Mouse (Mus musculus) R1 (cell line): ENCODE results near the gene Malrd1.

ENCODE experiments used
- DNase-seq: peaks from one replicate; pipeline ENCODE4 v3.0.0-alpha.2; 2018; ENCODE audit warnings: low read depth, low spot score

Malrd1 gene

DNA sequence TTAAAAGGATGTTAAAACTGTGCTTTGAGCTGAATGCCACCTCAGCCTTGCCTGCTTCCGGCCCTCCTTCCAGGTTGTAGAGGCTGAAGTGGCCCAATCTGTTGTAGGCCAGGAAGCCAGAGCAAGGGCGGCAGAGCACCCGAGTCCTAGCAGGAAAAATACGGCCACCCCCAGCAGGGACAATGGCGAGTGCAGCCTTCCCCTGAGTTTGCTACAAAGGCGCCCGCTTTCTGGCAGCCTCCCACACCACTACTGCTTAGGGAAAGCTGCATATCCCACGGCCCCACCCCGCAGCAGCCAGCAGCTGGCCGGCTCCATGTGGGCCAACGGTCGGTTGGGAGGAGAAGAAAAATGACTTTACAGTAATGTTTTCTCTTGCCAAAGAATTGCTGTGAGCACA lies 503.5 kb downstream of the Malrd1 start:
- DNase-seq = peak; percentile 62

DNA sequence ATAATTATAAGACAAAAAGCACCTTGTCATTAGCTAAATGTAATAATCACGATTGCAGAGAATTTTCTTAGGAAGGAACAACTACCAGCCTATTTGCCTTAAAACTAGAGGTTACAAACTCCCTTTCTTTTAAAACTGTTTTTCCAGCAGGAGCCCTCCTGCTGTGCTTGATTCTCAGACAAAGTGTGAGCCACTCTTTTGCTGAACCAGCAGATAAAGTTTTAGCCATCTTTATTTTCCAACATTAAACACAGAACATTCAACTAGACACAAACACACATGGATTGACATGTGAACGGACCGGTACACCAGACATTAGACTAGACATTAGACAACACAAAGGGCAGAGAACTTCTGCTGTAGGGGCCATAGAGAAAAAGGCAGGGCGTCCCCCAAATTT lies 505.3 kb downstream of the Malrd1 start:
- peak; percentile 69 for DNase-seq

DNA sequence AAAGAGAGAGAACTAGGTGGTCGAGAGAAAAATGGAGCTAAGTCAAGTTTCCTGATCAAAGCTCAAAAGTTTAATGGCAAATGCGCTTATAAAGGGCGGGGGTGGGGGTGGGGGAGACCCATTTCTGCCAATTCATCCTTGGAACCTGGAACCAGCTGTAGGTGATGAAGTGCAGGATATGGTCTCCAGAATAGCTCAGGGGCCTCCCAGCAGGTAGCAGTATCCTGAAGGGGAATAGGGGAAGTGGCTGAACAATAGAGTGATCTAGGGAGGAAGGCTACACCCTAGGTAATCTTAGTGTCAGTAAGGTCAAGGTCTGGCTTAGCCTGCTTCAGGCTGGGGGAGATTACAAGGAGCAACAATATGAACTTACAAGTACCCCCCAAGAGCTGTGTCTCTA lies 506.5 kb downstream of the Malrd1 start:
- DNase-seq = peak; percentile 98

DNA sequence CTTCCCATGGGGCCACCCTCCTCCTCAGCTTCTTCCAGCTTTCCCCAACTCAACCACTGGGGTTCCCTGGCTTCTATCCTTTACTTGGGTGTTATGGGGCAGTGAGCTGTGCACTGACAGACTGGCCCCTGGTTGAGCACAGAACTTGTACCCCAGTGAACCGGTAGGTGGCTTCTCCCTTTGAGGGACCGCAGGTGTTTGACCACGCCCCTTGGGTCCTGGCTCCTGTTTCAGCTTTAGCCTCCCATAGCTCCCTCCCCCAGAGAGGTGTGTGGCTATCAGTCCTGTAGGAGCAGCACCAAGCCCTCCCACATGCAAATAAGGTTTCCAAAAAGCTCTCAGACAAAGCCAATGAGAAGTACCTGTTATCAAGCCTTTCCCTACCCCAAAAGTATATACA lies 584.4 kb downstream of the Malrd1 start:
- peak; percentile 89 for DNase-seq

DNA sequence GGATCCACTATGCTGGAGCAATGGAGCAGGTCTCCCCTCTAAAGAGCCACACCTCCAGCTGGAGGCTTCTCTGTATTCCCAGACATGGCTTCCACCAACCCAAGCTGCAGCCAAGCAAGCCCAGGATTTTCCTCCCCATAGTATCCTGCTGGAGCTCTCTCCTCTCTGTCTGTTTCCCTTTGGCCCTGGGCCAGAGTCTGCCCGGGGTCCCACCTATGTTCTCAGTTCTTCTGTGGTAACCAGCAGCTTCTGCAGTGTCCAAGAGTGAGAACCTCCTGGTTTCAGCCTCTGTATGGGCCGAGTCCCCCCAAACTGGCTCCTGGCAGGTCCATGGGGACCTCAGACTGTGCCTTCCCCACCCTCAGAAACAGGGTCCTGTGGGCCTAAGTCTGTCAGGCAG lies 587.1 kb downstream of the Malrd1 start:
- DNase-seq = no peak

DNA sequence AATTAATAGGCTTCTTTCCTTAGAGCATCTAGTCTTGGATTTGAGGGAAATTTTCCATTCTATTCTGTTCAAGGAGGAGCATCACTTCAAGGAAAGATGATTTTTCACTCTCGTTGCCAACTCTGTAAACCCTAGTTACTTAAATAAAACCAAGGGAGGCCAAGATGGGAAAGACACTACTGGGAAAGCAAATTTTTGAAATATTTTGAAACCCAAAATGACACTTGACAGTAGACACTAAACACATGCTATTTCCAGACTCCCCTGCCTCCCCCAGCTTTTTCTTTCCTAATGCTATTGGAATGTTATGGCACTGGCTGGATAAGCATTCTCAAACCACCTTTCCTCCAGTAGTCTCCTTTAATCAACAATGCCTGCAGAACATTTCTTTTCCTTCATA lies 621.7 kb downstream of the Malrd1 start:
- no peak for DNase-seq

DNA sequence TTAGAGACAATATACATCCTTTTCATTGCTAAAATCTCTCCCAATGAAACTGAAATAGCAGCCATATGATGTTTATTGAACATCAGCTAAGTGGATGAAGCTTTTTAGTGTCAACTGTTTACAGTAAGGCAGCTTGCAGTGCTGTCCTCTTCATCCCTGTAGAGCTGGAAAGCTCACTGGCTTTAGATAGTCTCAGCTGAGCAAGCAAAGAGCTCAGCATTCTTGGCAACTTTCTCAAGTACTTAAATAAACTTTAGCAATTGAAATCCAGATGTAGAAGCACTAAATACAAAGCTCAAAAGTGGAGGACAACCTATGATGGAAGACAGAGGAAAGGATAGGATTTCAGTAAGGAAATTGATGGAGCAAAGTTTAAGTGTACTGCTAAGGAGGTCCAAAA lies 626.3 kb downstream of the Malrd1 start:
- no peak for DNase-seq

DNA sequence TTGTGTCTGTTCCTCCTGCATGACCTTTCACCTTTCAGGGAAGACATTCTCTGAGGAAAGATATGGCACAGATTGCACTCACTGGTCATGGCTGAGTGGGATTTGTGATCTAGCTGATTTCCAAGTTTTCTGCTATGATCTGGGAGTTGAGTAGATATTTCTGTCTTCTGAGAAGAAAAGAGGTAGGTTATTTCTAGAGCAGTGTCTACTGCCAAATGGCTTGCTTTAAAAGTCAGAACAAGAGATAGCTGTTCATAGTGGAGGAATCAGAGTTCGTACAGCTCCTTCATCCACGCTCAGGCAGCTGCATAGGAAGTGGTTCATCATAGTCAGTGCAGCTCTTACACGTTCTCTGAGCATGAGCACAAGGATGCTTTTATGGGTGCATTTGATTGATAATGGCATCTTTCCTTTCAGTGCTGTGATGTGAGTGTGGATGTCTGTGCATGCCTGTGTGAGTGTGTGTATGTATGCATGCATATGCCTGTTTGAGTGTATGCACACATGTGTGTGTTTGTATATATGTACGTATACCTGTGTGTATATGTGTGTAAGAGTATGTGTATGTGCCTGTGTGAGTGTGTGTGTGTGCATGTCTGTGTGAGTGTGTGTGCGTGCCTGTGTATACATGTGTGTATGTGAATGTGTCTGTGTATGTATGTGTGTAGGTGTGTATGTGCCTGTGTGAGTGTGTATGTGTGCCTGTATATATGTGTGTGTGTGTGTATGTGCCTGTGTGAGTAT lies 637.1 kb downstream of the Malrd1 start:
- no peak for DNase-seq

DNA sequence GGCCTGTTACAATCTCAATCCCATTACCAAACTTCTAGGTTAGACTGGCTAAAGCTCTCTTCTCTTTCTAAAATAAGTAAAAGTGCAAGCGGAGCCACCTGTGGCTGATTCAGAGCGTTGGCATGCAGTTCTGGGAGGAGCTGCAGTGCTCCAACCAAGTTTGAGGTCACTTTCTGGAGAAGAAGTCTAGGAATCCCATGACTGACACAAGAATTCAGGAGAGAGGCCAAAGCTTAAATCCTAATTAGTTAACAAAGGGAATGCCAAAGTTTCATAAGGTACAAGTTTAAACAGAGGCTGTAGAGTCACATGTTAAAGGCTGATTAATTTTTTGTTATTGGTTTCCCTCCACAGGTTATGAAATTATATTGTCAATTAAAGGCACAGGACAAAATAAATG lies 642.3 kb downstream of the Malrd1 start:
- DNase-seq = peak; percentile 4

DNA sequence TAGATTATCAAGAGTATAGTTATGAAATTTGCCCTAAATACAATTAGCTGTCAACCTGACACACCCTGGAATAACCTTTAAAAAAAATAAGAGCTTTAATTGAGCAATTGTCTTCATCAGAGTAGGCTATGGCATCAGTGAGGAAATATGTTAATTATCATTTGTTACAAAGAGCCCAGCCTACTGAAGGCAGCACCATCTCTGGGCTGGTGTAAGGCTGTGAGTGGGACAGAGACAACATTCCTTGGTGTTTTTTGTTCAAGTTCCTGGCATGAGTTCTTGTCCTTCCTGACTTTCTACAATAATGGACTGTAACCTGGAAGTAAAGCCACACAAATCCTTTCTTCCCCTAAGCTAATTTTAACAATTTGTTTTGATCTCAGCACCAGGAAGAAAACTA lies 645.8 kb downstream of the Malrd1 start:
- DNase-seq = no peak

DNA sequence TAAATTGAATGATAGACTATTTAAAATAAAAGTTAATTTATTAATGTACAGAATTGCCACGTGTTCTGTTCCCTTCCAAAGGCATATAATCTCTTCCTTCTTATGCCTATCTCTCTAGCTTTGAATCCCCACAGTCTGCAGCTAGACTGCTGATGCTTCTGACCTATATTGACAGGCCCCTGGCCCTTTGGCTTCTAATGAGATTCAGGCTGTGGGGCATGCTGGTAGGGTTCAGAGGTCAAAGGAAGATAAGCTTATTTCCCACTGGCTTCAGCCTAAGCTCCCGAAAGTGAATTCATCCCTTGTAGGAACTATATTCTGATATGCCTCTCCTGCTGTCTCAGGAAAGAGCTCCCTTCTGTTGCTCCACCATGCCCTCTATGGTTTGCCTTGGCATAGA lies 647.1 kb downstream of the Malrd1 start:
- DNase-seq = no peak

DNA sequence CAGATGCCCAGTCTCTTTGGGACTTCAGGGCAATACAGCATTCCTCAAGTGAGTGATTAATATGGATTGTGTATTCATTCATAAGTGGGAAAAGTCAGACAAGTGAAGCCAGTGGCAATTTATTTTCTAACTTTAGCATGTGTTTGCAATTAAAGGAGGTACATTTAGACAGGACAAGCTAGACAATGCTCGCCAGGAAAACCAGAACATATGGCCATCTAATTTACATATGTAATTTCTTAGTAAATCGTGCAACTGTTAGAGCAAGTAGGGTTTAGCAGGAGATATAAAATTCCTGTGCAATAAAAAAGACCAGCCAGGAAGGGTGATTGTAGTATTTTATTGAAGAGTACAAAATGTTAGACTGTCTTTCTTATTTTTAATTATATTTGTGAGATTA lies 655.9 kb downstream of the Malrd1 start:
- DNase-seq = no peak

DNA sequence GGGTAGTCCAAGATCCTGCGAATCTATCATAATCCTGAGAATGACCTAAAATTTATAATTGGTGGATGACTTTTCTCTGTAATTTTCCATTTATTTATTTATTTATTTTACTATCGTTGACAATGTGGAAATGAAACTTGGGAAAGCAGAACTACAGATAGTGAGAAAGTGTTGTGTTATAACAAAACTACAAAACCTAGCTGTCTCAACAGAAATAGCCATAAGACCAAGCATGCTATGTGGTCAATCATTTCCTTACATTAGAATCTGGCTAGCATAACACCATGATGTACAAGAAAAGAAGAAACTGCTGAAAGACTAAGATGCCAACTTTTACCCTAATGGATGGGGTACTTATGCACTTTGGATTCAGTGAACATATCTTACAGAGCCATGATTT lies 656.9 kb downstream of the Malrd1 start:
- no peak for DNase-seq

DNA sequence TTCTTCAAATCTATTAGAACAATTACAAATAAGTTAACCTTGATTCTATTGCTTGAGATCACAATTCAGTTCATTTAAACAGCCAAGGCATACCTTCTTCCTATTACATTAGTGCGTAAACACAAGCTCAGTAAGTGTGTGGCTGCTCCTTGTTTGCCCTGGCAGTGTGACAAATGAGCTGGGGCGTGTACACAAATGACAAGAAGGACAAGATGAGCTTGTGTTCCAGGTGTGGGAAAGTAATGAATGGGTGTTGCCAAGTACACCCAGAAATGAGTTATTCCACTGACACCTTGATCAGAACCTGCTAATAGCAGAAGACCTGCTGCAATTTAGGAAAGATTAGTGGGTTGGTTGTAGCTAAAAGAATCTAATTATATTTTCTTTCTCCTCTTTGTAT lies 683.7 kb downstream of the Malrd1 start:
- DNase-seq = no peak

DNA sequence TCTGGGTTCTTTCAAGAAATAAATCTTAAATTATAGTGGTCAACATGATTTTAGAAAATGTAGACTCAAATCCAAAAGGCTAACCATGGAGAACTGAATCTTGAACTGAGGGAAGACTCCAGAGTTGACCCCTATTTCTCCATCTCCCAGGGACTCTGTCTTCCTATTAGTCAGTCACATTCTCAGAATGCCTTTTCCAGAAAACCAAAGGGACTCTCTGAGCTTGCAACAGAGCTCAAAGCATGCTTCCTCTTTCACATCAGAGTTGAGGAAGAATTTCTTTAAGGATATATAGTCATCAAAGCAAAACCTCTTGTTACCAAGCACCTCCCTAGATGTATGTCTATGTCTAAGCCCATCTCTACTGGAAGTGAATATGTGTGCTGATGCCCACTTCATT lies 686.5 kb downstream of the Malrd1 start:
- DNase-seq = no peak

DNA sequence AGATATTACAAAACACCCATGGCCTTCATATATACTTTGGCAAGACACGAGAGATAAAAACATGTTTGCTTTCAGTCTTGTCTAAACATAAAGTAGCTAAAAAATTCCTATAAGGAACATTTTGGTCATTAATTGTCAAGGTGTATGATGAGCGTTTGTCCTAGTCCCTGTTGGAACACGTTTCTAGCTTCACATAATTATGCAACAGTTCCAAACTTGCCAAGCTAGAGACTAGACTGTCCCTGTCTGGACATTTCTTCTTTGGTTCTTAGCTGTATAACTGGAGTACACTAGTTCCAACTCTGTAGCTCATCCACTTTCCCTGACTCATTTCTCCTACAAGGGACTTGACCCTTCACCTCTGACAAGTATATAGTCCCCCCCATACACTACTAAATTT lies 687.8 kb downstream of the Malrd1 start:
- DNase-seq = no peak

DNA sequence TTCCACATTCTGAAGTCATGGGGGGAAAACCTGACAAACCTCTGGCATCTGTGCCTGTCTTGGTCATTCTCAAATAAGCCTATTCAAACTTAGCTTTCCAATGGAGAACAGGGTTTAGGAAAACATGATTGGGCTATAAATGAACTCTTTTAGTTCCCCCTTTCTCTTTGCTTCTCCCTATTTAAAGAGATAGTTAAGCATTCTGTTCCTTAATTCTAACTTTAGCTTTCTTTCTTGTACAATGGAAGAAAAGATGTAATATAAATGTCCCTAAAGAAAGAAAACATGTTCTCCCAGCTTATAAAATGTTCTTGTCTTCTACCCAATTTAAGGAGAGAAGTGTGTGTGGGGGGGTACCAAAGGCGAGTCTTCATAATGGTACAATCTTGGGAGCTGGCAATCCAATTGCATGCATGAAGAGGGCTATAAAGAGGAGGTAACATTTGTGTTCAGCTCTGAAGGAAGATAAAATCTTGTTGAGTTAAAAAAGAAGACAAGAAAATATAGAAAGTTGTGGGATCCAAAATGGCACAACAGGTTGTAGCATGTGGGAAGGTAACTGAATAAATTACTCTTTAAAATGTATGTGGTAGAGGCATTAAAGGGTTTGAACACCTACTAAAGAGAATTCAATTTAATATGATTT lies 702.0 kb downstream of the Malrd1 start:
- DNase-seq = no peak

DNA sequence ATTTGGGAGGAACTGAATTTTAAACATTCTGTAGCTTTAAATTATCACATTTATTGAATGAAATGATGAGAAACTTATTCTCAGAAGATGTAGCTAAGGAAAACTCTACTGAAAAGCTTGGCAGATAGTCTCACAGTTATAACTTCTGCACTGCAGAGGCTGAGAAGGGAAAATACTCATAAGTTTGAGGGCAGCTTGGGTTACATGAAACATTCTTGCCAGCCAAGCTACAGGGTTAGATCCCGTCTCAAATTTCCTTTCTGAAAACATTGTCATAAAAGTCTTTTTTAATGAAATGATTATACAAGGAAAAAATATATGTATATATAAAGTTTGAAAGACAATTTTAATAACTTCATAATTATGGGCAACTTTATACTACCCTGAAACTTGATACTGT lies 714.6 kb downstream of the Malrd1 start:
- no peak for DNase-seq

DNA sequence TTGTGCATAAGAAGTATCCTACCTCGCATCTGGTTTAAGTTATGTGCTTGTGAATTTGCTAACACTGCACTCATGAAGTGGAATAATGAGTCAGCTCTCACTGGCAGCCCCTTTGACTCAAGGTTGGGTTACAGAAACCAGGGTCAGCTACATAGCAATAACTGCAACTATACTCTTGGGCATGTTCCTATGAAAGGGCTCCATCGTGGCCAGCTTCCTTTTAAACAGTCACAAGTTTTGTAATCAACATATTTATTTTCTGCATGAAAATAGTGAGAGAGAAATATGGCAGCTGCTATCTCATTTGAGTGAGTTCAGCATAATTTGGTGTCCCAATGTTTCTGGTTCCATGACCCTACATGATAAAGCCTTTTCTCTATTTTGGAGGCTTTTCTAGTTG lies 716.8 kb downstream of the Malrd1 start:
- DNase-seq = no peak

DNA sequence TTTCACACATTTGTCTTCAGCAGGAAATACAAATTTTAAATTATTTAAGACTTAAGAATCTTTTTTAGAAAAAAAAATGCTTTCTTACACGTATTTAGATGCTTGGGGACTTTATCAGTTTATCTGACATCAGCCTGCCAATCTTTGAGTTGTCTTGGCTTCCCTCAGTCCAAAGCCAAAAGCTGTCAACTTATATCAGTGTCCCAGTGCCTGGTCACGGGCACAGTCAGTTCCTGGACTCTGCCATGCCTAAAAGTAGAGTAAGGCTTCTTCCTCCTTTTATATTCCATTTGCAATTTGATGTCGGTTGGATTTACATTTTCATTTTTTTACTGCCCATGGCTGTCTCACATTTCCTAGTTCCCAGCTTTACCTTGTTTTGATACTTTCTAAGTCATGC lies 722.6 kb downstream of the Malrd1 start:
- no peak for DNase-seq

DNA sequence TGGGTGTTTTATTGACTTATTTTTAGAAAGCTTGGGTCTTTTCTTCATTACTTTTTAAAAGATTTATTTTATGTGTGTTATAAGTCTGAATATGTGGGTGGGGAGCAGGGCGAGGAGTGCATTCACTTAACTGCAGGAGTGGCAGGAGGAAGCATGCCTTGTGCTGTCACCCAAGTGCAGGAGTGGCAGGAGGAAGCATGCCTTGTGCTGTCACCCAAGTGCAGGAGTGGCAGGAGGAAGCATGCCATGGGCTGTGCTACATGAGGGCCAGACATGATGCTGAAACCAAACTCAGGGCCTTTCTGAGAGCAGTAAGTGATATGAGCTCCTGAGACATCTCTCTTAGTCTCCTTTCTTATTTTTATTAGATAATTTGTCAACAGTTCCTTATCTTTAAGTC lies 726.0 kb downstream of the Malrd1 start:
- DNase-seq = no peak
